ENCODE assay signal across 25 mouse cellular contexts in the genomic region with DNA sequence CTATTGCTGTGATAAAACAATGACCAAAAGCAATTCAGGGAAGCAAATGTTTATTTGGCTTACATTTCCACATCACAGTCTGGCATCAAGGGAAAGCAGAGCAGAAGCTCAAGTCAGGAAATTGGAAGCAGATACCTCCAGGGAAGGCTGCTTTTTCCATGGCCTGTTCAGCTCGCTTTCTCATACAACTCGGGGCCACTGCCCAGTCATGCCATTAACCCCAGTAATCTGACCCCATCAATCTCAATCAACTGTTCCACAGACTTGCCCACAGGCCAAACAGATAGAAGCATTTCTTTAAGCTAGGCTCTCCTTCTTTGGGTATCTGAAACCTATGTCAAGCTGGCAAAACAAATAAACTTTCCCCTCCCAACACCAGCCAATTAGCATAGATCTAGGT. TPM values are rescaled to one million over a fixed set of nuclear protein-coding genes. Genes with fewer than 3 reads are reported as not detected.
"Had no signal": no experiment of that assay in that cellular context is flagged by ENCODE, and none has a peak within 500 bp of the region (broad histone marks: within the 10 kb centered on the region; RNA-seq: fewer than 3 reads in every experiment).

No protein-coding gene starts in this region.

- H3K4me2 ChIP-seq: limb, embryonic 12.5 days; liver, embryonic 13.5 days; lung, embryonic 15.5 days; midbrain, embryonic 12.5 days; neural tube, embryonic 13.5 days had no signal

- H3K9ac ChIP-seq: limb, embryonic 12.5 days; liver, embryonic 13.5 days; liver, postnatal 0 days; lung, embryonic 15.5 days; midbrain, embryonic 12.5 days; neural tube, embryonic 13.5 days had no signal

- ATAC-seq: liver, postnatal 0 days; midbrain, embryonic 16.5 days had no signal

- H3K36me3 ChIP-seq: limb, embryonic 12.5 days; liver, embryonic 13.5 days; lung, embryonic 15.5 days; midbrain, embryonic 12.5 days; neural tube, embryonic 13.5 days had no signal

- H3K9me3 ChIP-seq: limb, embryonic 12.5 days; liver, embryonic 13.5 days; lung, embryonic 15.5 days; megakaryocyte, embryonic 14.5 days; midbrain, embryonic 12.5 days; neural tube, embryonic 13.5 days had no signal

- DNase-seq: kidney, postnatal 36 days; layer of hippocampus, adult 9-11 months; layer of hippocampus, postnatal 36 days; liver; liver, embryonic 13.5 days; liver, postnatal 0 days; lung, postnatal 14 days; retina, postnatal 1 day; right cerebral cortex, postnatal 4 days; spleen, adult 18-20 months; thymus, adult 2 months; thymus, postnatal 25 days had no signal

- H3K27ac ChIP-seq: limb, embryonic 12.5 days; liver, embryonic 13.5 days; lung, embryonic 15.5 days; macrophage; midbrain, embryonic 12.5 days; neural tube, embryonic 13.5 days had no signal

- H3K4me1 ChIP-seq: limb, embryonic 12.5 days; liver, embryonic 13.5 days; lung, embryonic 15.5 days; megakaryocyte, embryonic 14.5 days; midbrain, embryonic 12.5 days; neural tube, embryonic 13.5 days had no signal

- H3K4me3 ChIP-seq: limb, embryonic 12.5 days; liver, embryonic 13.5 days; lung, embryonic 15.5 days; megakaryocyte, embryonic 14.5 days; midbrain, embryonic 12.5 days; neural tube, embryonic 13.5 days had no signal

- H3K27me3 ChIP-seq: limb, embryonic 12.5 days; liver, embryonic 13.5 days; lung, embryonic 15.5 days; midbrain, embryonic 12.5 days; neural tube, embryonic 13.5 days had no signal

RNA-seq across cellular contexts. Expression of gene A630010A05Rik, which starts 55.7 kb away (rescaled TPM):
- total RNA-seq: layer of hippocampus, adult 18-20 months; layer of hippocampus, postnatal 36 days; left cerebral cortex, adult 8-10 months; left cerebral cortex, postnatal 25 days had no signal
- polyA plus RNA-seq: kidney, embryonic 14.5 days; limb, embryonic 12.5 days; liver, embryonic 13.5 days; liver, postnatal 0 days; lung, embryonic 15.5 days; macrophage; midbrain, embryonic 12.5 days; midbrain, embryonic 16.5 days; neural tube, embryonic 13.5 days; stomach, embryonic 14.5 days; thymus, adult 2 months; urinary bladder, adult 2 months had no signal
